Mouse (Mus musculus): Measurements from ENCODE around the gene Cks1b.
A peak's percentile ranks its signal among the peaks of the same experiment; 100 is the strongest.

Gene Cks1b

GRCm38 (mm10) chr3:89425876-89426275, 7.7 kb upstream of the Cks1b start:
- no peak for DNase-seq (ENCODE audit: low spot score)

- no peak for DNase-seq (ENCODE audit: low spot score)
These were observed 7.0 kb upstream of the Cks1b start for GRCm38 (mm10) chr3:89425141-89425525.

GRCm38 (mm10) chr3:89424416-89425140, 6.4 kb upstream of the Cks1b start:
- DNase-seq (ENCODE audit: low spot score) = no peak

GRCm38 (mm10) chr3:89422556-89423205, 4.5 kb upstream of the Cks1b start:
- no peak for DNase-seq (ENCODE audit: low spot score)

GRCm38 (mm10) chr3:89421810-89422473, 3.8 kb upstream of the Cks1b start:
- DNase-seq (ENCODE audit: low spot score) = peak; percentile 54

GRCm38 (mm10) chr3:89421002-89421774, 3.0 kb upstream of the Cks1b start:
- DNase-seq (ENCODE audit: low spot score) = peak; percentile 93

- DNase-seq (ENCODE audit: low spot score) = no peak
These were observed 2.2 kb upstream of the Cks1b start for GRCm38 (mm10) chr3:89420421-89420820.

- DNase-seq (ENCODE audit: low spot score) = peak; percentile 32
These were observed 1.8 kb upstream of the Cks1b start for GRCm38 (mm10) chr3:89419981-89420380.

- peak; percentile 38 for DNase-seq (ENCODE audit: low spot score)
These were observed 1.4 kb upstream of the Cks1b start for GRCm38 (mm10) chr3:89419571-89419970.

GRCm38 (mm10) chr3:89418861-89419250, 673 bp upstream of the Cks1b start:
- DNase-seq (ENCODE audit: low spot score) = peak; percentile 78

- no peak for DNase-seq (ENCODE audit: low spot score)
These were observed 378 bp downstream of the Cks1b start for GRCm38 (mm10) chr3:89417840-89418169.

- peak; percentile 35 for DNase-seq (ENCODE audit: low spot score)
These were observed 1.1 kb downstream of the Cks1b start for GRCm38 (mm10) chr3:89417131-89417530.

- DNase-seq (ENCODE audit: low spot score) = no peak
These were observed 2.0 kb downstream of the Cks1b start for GRCm38 (mm10) chr3:89416158-89416557.

- DNase-seq (ENCODE audit: low spot score) = peak; percentile 100
These were observed 6.4 kb downstream of the Cks1b start, which contains the start of gene Flad1 for GRCm38 (mm10) chr3:89411490-89412393. TSS of gene Flad1 (minus strand) at chr3:89411870.

GRCm38 (mm10) chr3:89410864-89411263, 7.3 kb downstream of the Cks1b start:
- DNase-seq (ENCODE audit: low spot score) = no peak

- DNase-seq (ENCODE audit: low spot score) = no peak
These were observed 8.5 kb downstream of the Cks1b start for GRCm38 (mm10) chr3:89409701-89410100.

GRCm38 (mm10) chr3:89408448-89408847, 9.7 kb downstream of the Cks1b start:
- no peak for DNase-seq (ENCODE audit: low spot score)

- DNase-seq (ENCODE audit: low spot score) = no peak
These were observed 11.3 kb downstream of the Cks1b start for GRCm38 (mm10) chr3:89406887-89407286.

- no peak for DNase-seq (ENCODE audit: low spot score)
These were observed 15.5 kb downstream of the Cks1b start, which contains the start of gene Lenep for GRCm38 (mm10) chr3:89402693-89403092. TSS of gene Lenep (minus strand) at chr3:89402793.

GRCm38 (mm10) chr3:89401329-89401728, 16.9 kb downstream of the Cks1b start:
- no peak for DNase-seq (ENCODE audit: low spot score)

- no peak for DNase-seq (ENCODE audit: low spot score)
These were observed 21.6 kb downstream of the Cks1b start for GRCm38 (mm10) chr3:89396654-89397005.
